Mouse (Mus musculus) heart, embryonic 14.5 days (tissue): ENCODE results near the gene Atg14. TPM values are rescaled to one million over a fixed set of nuclear protein-coding genes. Genes with fewer than 3 reads are reported as not detected.

ENCODE experiments used
- ATAC-seq: fragments of 200-750 bp; cut with Nextera tagmentation; 2 replicates; pipeline ENCODE4 v1.8.0; 2017; ENCODE audit warnings: low read depth, moderate TSS enrichment; ENCODE audit not compliant: insufficient number of reproducible peaks, insufficient read depth, low FRiP score
- H3K27ac ChIP-seq, 2 experiments: fragments of 200-500 bp in 1 of 2; fragments of 300-500 bp in 1 of 2; sonication (generic) in 1 of 2; replicated peaks in 1 of 2; 2 replicates each; pipeline ENCODE4 v1.5.1; 2012 to 2014; ENCODE audit warnings: low read depth in 2 of 2, low read length in 2 of 2, control low read depth in 1 of 2, mild to moderate bottlenecking in 1 of 2, mixed read lengths in 1 of 2; ENCODE audit not compliant: control insufficient read depth in 1 of 2, insufficient read depth in 1 of 2
- H3K27me3 ChIP-seq: fragments of 300-500 bp; sonication (generic); 2 replicates; pipeline ENCODE4 v1.6.1; 2014; ENCODE audit warnings: mild to moderate bottlenecking, low read length, control low read depth; ENCODE audit not compliant: control insufficient read depth, insufficient read depth
- H3K36me3 ChIP-seq: fragments of 300-500 bp; sonication (generic); 2 replicates; pipeline ENCODE4 v1.6.1; 2014; ENCODE audit warnings: mild to moderate bottlenecking, control low read depth, low read length, mixed read lengths; ENCODE audit not compliant: control insufficient read depth, insufficient read depth
- H3K4me1 ChIP-seq, 2 experiments: fragments of 200-500 bp in 1 of 2; fragments of 300-500 bp in 1 of 2; sonication (generic) in 1 of 2; 2 replicates each; pipeline ENCODE4 v1.6.1; 2012 to 2014; ENCODE audit warnings: low read length in 2 of 2, control low read depth in 1 of 2, mixed read lengths in 1 of 2; ENCODE audit not compliant: control insufficient read depth in 2 of 2, insufficient read depth in 2 of 2
- H3K4me2 ChIP-seq: fragments of 300-500 bp; sonication (generic); 2 replicates; pipeline ENCODE4 v1.6.1; 2014; ENCODE audit warnings: mild to moderate bottlenecking, low read length
- H3K4me3 ChIP-seq, 2 experiments: fragments of 200-500 bp in 1 of 2; fragments of 300-500 bp in 1 of 2; sonication (generic) in 1 of 2; 2 replicates each; pipeline ENCODE4 v1.5.1; 2012 to 2014; ENCODE audit warnings: low read length in 2 of 2, mild to moderate bottlenecking in 2 of 2, control low read depth in 1 of 2, low read depth in 1 of 2, moderate library complexity in 1 of 2; ENCODE audit not compliant: control insufficient read depth in 1 of 2, insufficient read depth in 1 of 2
- H3K9ac ChIP-seq: fragments of 300-500 bp; sonication (generic); 2 replicates; pipeline ENCODE4 v1.6.1; 2014; ENCODE audit warnings: mild to moderate bottlenecking, low read length
- H3K9me3 ChIP-seq: fragments of 300-500 bp; sonication (generic); 2 replicates; pipeline ENCODE4 v1.6.1; 2016; ENCODE audit warnings: low read length, control low read depth; ENCODE audit not compliant: control insufficient read depth
- WGBS: fragments of 180-500 bp; shearing (Covaris S2); extraction: QIAGEN DNeasy Blood & Tissue Kit; methylation state at CpG from one replicate; pipeline ENCODE4 v1.1.7; 2014; 5-methylcytosine and 5-hydroxymethylcytosine counted together
- polyA plus RNA-seq: library from polyadenylated mRNA; unstranded; fragments of >200 nt; fragmentation: Nextera tagmentation; extraction: Ambion mirVana; gene quantifications from 2 replicates; pipeline ENCODE4 v1.2.1, GENCODE M21; 2014

Gene Atg14
- polyA plus RNA-seq, 1 experiment from 2014 or later: 10.7 TPM

GRCm38 (mm10) chr14:47544286-47544685 is 26.2 kb downstream of the Atg14 start:
- WGBS: 46% methylated on average over 5 of the region's 5 CpGs
- H3K27me3 ChIP-seq: no peaks in the 10 kb centered on the region
- peaks cover 0 to 3% of the 10 kb centered on the region in 2 experiments; a peak in 1 of 4 replicates for H3K4me1 ChIP-seq
- no peak for ATAC-seq
- H3K4me3 ChIP-seq: no peak overlapping the region
- H3K4me2 ChIP-seq: no peak overlapping the region
- peaks cover 89% of the 10 kb centered on the region for H3K36me3 ChIP-seq
- no peak overlapping the region for H3K27ac ChIP-seq
- no peak overlapping the region for H3K9ac ChIP-seq
- no peaks in the 10 kb centered on the region for H3K9me3 ChIP-seq

- H3K36me3 ChIP-seq: peaks cover 69% of the 10 kb centered on the region
- no peak overlapping the region for H3K27ac ChIP-seq
- ATAC-seq: no peak
- no peak overlapping the region for H3K4me2 ChIP-seq
- no peak overlapping the region for H3K9ac ChIP-seq
- no peaks in the 10 kb centered on the region for H3K27me3 ChIP-seq
- 89% methylated on average over 3 of the region's 3 CpGs for WGBS
- H3K4me3 ChIP-seq: no peak overlapping the region
- peaks cover 0 to 3% of the 10 kb centered on the region in 2 experiments; a peak in 1 of 4 replicates for H3K4me1 ChIP-seq
- H3K9me3 ChIP-seq: no peaks in the 10 kb centered on the region
Measured at GRCm38 (mm10) chr14:47542283-47542682, 28.2 kb downstream of the Atg14 start.

DNA sequence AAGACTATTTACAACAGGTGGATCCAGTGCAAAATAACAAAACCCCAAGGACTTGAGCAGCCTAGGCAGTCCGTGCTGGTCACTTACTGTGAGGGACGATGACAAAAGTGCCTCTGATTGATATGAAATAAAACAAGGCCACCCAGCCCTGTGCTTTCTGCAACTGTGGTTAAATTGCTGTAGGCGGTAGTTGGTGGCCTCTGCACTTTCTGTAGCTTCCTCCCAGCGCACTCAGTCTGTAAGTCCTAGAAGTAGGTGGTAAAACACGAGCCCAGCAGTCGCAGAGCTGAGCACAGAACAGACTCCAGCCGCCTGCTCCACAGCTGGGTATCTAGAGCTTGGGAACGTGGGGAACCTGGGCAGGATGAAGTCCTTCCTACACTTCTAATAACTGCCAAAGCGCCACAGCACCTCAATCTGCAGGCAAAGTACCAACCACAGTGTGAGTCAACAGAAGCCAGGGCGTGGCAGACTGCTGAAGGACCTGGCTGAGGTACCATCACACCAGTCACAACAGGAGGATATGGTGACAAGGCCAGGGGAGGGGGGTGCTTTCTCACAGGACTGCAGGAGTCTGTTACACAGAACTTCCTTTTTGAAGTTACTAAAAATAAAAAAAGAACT is 29.0 kb downstream of the Atg14 start:
- Histone ChIP-seq H3K27ac (no peak overlapping the region), H3K4me3 (no peak overlapping the region), H3K4me2 (no peak overlapping the region), H3K36me3 (peaks cover 61% of the 10 kb centered on the region), H3K4me1 (peaks cover 0 to 3% of the 10 kb centered on the region in 2 experiments; a peak in 1 of 4 replicates), H3K9ac (no peak overlapping the region), H3K9me3 (no peaks in the 10 kb centered on the region), H3K27me3 (no peaks in the 10 kb centered on the region)
- ATAC-seq: no peak
- WGBS: 85% methylated on average over 10 of the region's 10 CpGs

- Histone ChIP-seq H3K36me3 (peaks cover 15% of the 10 kb centered on the region; the same call in 1 of the 2 replicates), H3K4me1 (peaks cover 12 to 19% of the 10 kb centered on the region in 2 experiments), H3K9ac (no peak overlapping the region), H3K9me3 (no peaks in the 10 kb centered on the region), H3K27me3 (no peaks in the 10 kb centered on the region), H3K4me3 (no peak overlapping the region), H3K4me2 (no peak overlapping the region), H3K27ac (no peak overlapping the region)
- WGBS: 79% methylated on average over 1 of the region's 1 CpGs
- no peak for ATAC-seq
Measured at GRCm38 (mm10) chr14:47535096-47535495, 35.4 kb downstream of the Atg14 start.

DNA sequence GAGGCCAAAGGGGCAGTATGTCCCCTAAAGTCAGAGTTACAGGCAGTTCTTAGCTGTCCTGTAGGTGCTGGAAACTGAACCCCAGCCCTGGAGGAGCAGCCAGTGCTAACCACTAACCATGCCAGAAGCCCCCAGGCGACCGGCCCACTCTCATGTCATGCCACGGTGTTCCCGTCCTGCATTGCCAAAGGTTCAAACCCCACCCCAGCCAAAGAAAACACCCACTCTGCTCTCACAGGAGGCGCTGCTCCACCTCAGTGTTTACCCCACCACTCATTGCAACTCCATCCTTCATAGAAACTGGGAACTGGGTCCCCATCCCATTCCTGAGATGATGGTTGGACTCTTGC is 36.3 kb downstream of the Atg14 start:
- Histone ChIP-seq H3K4me2 (peak overlapping the region; percentile 37), H3K9me3 (no peaks in the 10 kb centered on the region), H3K27ac (peak overlapping the region in 1 of 2 experiments; percentile 81; a peak in 2 of 4 replicates), H3K4me3 (no peak overlapping the region), H3K27me3 (no peaks in the 10 kb centered on the region), H3K9ac (0 out of 2 replicates have a peak overlapping the region, but pooled peaks have one; percentile 16), H3K4me1 (peaks cover 12 to 19% of the 10 kb centered on the region in 2 experiments), H3K36me3 (peaks cover 13% of the 10 kb centered on the region; the same call in 1 of the 2 replicates)
- ATAC-seq: no peak
- WGBS: 81% methylated on average over 5 of the region's 5 CpGs

DNA sequence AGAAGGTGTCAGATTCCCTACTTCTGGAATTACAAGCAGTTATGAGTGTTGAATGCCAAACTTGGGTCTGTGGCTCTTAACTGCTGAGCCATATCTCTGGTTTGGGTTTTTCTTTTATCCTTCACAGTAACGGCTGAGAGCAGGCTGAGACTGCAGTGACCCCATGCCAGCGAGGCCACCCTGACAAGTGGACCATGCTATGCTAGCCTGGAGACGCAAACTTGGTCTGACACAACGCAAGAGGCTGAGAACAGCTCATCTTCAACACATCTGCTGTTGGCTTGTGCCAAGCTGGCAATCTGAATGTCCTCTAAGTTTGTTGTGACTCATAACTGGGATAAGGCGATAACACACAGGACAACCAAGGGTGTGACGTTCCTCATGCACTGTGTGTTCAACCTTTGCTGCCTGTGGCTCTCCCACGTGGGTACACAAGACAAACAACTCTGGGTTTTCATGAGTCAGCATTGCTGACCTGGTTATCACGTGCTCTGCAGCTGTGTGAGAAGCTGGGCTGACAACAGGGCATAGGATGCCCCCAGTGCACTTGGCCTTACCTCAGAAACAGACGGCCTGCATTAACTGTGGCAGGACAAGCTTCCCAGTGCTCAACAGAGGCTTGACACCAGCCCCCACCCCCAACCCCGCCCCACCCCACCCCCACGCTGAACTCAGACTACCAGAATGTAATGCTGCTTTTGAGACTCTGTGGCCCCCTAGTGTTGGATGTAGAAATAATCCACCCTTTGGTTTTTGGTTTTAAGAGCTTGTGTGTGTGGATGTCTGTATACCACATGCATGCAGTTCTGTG is 36.9 kb downstream of the Atg14 start:
- no peak overlapping the region for H3K4me3 ChIP-seq
- peak overlapping the region; percentile 35 to 81 for H3K27ac ChIP-seq
- peak overlapping the region; percentile 37 for H3K4me2 ChIP-seq
- H3K9ac ChIP-seq: peak overlapping the region; percentile 41; the same call in 1 of the 2 replicates
- peak; percentile 83 for ATAC-seq
- peaks cover 15% of the 10 kb centered on the region; the same call in 1 of the 2 replicates for H3K36me3 ChIP-seq
- whole genome bisulfite sequencing: 14% methylated on average over 11 of the region's 11 CpGs
- H3K9me3 ChIP-seq: no peaks in the 10 kb centered on the region
- no peaks in the 10 kb centered on the region for H3K27me3 ChIP-seq
- peaks cover 12 to 19% of the 10 kb centered on the region in 2 experiments for H3K4me1 ChIP-seq

DNA sequence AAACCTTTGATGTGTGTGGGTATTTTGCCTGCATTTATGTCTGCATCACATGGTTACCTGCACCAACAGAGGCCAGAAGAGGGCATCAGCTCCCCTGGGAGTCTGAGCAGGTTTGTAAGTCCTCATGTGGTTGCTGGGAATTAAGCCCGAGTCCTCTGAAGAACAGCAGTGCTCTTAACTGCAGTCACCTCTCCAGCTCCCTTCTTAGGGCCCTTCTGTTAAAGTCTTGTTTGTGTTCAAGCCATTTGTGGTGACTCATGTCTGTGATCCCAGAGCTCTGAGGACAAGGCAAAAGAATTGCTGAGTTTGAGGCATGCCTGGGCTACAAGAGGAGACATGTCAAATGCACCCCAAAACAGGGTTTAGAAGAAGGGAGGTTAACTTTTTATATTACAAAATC is 38.0 kb downstream of the Atg14 start:
- no peak overlapping the region for H3K4me2 ChIP-seq
- H3K27me3 ChIP-seq: no peaks in the 10 kb centered on the region
- ATAC-seq: no peak
- H3K9ac ChIP-seq: no peak overlapping the region
- no peaks in the 10 kb centered on the region for H3K9me3 ChIP-seq
- WGBS: 72% methylated on average over 1 of the region's 1 CpGs
- H3K4me3 ChIP-seq: no peak overlapping the region
- peaks cover 16% of the 10 kb centered on the region; the same call in 1 of the 2 replicates for H3K36me3 ChIP-seq
- H3K4me1 ChIP-seq: peaks cover 12 to 25% of the 10 kb centered on the region in 2 experiments
- no peak overlapping the region for H3K27ac ChIP-seq
